Mouse (Mus musculus) heart, postnatal 36 days (tissue): ENCODE data around the gene 1500009C09Rik. TPM values are rescaled to one million over a fixed set of nuclear protein-coding genes. Genes with fewer than 3 reads are reported as not detected.
"Not testable (repeated sequence)": the region's sequence is repeated elsewhere in the genome, so short reads cannot be mapped to it uniquely, and the experiment has no call there.

Experiments used
- DNase-seq, 2 experiments: peaks; one replicate each; pipeline ENCODE4 v3.0.0; 2021 to 2022
- intact Hi-C: fragments of 180-260 bp; cut with DNase I; formaldehyde crosslinking; loops from one replicate; pipeline ENCODE4 v1.15.1; 2025
- total RNA-seq, 2 experiments: library from RNA; stranded (reverse); gene quantifications; 2 replicates each; pipeline ENCODE4 v1.2.3; 2021

Gene 1500009C09Rik
- total RNA-seq, 2 experiments from 2014 or later = not detected

DNA sequence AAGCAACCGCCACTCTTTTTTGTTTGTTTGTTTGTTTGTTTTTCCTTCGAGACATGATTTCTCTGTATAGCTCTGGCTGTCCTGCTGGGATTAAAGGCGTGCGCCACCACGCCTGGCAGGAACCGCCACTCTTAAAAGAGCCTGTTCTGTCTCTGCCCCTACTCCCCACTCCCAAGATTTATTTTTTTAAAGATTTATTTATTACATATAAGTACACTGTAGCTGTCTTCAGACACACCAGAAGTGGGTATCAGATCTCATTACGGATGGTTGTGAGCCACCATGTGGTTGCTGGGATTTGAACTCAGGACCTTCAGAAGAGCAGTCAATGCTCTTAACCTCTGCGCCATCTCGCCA is 7.4 kb upstream of the 1500009C09Rik start:
- DNase-seq, intact Hi-C loops: not testable (repeated sequence)

DNA sequence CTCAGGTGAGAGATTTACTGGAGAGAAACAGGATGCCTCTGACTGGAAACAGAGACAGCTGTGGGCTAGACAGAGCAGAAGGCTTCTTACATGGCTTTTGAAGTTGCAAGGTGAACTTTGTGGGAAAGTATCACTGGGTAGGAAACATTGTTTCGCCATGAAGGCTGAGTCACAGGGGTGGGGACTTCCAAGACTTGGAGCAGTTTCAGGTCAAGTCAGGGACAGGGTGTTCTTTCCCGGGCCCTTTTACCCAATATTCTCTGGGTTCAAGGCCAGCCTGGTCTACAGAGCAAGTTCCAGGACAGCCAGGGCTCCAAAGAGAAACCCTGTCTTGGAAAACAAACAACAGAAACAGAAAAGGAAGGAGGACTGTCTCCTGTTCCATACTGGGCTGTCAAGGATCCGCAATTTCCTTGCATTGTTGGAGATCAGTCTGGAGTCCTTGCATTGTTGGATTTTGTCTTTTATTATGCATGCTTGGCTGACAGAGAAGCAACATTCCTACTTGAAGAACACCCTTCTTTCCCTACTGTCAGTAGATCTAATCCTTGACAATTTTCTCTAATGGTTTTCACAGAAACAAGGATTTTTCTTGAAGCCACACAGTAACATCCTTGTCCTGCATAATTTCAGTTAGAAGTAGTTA is 4.9 kb upstream of the 1500009C09Rik start:
- DNase-seq = no peak
- intact Hi-C loops = no loop called here

GRCm38 (mm10) chr15:82251579-82251978 is 618 bp upstream of the 1500009C09Rik start:
- intact Hi-C loops = no loop called here
- no peak for DNase-seq

DNA sequence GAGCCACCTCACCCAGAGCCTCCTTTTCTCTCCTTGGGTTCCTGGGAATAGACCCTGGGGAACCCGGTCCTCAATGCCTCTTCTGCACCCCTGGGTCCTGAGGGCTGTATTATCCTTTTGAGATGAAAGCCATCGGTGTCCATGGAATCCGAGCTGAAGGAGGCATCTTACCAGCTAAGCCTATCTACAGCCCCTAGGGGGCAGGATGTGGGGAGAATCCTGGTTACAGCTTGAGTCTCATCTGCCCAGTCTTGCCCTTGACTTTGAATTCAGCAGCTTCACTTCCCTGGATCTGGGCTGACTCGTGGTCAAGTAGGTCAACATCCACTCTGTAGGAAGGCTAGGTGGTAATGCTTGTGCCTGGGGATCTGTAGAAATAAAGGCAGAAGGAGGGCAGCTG is 3.1 kb downstream of the 1500009C09Rik start:
- intact Hi-C loops = no loop called here
- no peak for DNase-seq

DNA sequence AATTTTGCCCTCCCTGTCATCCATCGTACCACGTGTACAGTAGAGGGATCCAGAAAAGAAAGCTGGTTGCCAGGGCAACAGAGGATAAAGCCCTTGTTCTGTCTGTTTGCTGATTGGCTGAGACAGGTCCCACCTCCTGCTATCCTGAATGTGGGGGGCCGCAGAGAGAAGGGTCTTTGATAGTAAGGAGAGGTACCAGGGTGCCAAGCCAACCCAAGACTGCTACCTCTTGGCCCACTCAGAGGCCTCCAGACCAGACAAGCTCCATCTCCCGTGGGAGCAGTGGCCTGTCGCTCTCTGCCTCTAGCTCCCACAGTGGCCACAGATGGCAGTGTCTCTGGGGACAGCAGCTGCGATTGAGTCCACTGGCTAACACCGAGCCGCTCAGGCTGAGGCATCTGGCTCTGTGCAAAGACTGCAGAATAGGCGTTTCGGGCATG is 3.8 kb downstream of the 1500009C09Rik start:
- no peak for DNase-seq
- intact Hi-C loops = no loop called here

- intact Hi-C loops = no loop called here
- DNase-seq = peak; percentile 33 to 62
These were observed 7.3 kb downstream of the 1500009C09Rik start for GRCm38 (mm10) chr15:82259510-82259909.

- intact Hi-C loops = loop anchor here (1.0 kb wide), 1 partner anchor 151 kb away; no protein-coding TSS in a partner anchor
- DNase-seq = peak; percentile 67 to 77
These were observed 14.2 kb downstream of the 1500009C09Rik start for GRCm38 (mm10) chr15:82266356-82266755.

GRCm38 (mm10) chr15:82268185-82268584 is 16.0 kb downstream of the 1500009C09Rik start:
- intact Hi-C loops = no loop called here
- no peak for DNase-seq

DNA sequence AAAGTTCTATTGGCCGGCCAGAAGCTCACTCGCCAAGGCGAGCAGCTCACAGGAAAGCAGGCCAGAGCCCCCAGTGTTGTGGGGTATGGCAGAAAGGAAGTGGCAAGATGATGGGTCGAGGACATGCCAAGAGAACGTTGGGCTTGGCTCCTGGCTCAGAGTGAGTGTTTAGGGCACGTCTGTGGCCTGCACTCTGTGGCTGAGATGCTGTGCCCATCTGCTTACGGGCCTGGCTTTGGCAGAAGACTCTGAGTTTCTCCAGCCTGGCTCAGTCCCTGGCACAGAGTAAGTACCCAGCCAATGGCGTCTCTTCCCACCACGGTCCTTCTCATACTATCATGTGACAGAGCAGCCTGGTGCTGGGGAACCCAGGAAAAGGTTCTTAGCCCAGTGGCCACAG is 16.6 kb downstream of the 1500009C09Rik start:
- intact Hi-C loops = no loop called here
- DNase-seq = no peak

GRCm38 (mm10) chr15:82271201-82271600 is 19.0 kb downstream of the 1500009C09Rik start:
- intact Hi-C loops = no loop called here
- DNase-seq = peak; percentile 37 to 68

- DNase-seq = no peak
- intact Hi-C loops = no loop called here
These were observed 20.1 kb downstream of the 1500009C09Rik start for GRCm38 (mm10) chr15:82272295-82272694.

DNA sequence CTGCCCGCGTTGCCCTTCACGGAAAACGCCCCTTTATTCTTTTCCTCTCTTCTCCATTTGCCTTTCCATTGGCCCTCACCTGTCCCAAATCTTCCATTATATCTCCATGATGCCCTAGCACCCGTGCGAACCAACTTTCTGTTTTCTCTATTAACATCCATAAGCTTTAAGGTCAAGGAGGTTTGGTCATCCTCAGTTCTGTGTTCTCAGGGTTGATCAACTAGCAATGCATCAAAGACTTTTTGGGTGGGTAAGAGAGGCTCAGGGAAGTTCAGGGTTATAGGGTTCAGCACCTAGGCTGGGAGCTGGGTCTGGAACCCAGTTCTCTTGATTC is 22.4 kb downstream of the 1500009C09Rik start, which contains the start of gene Sept3:
Gene Sept3, plus strand, starts transcription at position 301 of the 334 bp plus-strand sequence.
- intact Hi-C loops = no loop called here
- DNase-seq = no peak

DNA sequence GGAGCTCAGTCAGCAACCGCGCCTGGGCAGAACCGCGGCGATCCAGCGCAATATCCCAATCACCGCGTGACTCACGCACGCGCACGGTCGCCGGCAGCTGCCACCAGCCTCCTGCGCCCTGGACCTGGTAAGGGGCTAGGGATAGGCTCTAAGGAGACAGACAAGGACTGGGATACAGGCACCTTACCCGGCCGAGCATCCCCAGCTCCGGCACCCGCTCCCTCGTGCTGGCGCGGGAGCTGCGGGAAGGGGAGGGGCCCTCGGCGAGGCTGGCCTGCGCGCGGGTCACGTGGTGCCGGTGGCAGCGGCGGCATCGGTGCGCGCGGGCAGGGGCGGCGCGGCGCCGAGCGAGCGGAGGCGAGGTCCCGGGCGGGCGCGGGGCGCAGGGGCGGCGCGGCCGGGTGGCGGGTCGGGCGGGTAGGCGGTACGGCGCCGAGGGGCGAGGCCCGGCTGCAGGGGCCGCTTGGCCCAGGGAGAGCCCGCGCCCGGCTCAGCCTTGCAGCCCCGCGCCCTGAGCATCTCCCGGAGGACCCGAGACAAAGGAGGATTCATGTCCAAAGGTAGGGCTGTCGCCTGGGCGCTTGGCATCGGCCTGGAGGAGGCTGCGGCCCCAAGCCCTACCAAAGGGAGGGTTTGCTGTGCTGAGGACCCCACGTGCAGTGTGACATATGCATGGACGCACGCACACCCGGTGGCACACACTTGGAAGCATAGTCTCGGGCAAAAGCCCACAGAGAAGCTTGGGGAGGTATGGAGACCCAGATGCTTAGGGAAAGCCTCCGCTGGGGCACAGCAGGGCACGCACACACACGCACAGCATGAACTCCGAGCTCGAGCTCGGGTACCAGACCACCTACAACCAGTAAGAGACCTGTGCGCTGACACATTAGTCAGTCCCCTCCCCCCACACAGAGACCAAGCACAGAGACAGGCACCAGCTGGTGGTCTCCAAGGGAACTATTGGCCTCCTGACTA is 23.0 kb downstream of the 1500009C09Rik start:
- no peak for DNase-seq

DNA sequence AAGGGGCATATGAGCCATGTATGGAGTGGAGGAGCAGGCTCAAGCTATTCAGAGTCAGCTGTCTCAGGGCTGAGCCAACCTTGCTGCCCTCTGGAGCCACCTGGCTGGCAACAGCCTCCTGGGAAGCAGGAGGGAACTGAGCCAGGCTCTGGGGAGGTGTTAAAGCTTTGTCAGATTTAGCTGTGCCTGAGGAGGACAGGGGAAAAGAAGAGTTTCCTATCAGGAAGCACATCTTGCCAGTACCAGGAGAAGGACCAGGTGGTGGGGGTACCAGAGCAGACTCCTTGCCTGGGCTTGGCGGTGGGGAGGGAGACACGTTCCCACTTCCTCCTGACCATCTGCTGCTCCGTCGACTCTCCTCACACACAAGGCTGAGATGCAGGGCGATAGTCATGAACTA is 25.4 kb downstream of the 1500009C09Rik start:
- no peak for DNase-seq
- intact Hi-C loops = no loop called here

More for the DNA sequence above, 23.0 kb downstream of the 1500009C09Rik start:
- intact Hi-C loops = no loop called here

DNA sequence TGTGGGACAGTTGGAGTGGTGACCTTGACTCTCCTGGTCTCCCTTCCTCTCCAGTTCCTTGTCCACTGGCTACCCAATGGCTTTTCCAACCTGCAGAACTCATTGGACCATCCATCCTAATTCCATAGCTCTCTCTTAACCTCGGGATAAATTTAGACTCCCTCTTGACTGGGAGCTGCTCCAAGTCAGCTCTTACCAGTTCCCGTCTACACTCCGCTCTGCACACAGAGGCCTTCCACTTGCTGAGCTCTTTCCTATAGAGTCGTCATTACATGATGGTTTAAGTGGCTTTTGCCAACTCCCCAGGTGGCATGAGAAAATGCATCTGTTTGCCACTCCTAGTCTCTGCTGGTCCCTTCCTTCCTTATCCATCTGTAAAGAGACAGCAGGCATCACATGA is 28.4 kb downstream of the 1500009C09Rik start:
- intact Hi-C loops = no loop called here
- no peak for DNase-seq

- intact Hi-C loops = no loop called here
- DNase-seq = no peak
These were observed 34.0 kb downstream of the 1500009C09Rik start for GRCm38 (mm10) chr15:82286157-82286556.

DNA sequence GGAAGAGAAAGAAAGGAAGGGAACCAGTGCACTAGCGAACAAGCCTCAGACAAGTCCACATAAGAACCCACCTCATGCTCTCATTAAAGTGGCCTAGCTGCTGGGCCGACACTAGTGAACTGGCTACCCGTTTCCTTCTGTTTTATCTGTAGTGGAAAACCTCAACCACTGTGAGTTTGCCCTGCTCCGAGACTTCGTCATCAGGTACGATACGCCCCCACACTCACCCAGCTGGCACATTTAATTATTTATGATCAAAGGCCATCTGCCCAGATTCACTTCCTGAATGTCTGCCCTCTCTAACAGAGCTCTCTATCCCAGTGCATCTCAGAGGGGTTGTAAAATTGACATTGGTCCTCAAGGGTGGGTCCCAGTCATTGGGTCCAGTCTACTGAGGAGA is 38.1 kb downstream of the 1500009C09Rik start:
- intact Hi-C loops = no loop called here
- no peak for DNase-seq

GRCm38 (mm10) chr15:82292851-82293250 is 40.7 kb downstream of the 1500009C09Rik start:
- intact Hi-C loops = no loop called here
- DNase-seq = no peak

- intact Hi-C loops = no loop called here
- DNase-seq = no peak
These were observed 41.1 kb downstream of the 1500009C09Rik start for GRCm38 (mm10) chr15:82293271-82293711.

DNA sequence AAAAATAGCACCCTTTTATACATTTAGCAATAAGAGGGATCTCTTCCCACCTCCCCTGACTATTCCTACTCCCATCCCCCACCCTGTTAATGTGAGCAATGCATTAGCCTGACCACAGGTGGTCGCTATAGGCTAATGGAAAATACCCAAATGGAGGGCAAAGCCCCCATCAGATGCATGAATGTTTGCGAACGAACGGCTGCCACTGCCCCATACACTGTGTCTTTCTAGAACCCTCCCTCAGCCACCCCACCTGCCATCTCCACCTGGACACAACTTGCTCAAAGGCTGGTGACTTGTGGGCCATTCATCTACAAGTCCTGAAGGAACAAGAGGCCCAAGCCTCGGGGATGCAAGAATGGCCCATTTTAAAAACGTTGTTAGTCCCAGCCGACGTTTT is 41.9 kb downstream of the 1500009C09Rik start:
- intact Hi-C loops = no loop called here
- DNase-seq = no peak

GRCm38 (mm10) chr15:82298764-82299561 is 46.8 kb downstream of the 1500009C09Rik start, which contains the start of gene Wbp2nl:
TSS of gene Wbp2nl (plus strand) at chr15:82298954.
- intact Hi-C loops = no loop called here
- DNase-seq = no peak
